Mouse (Mus musculus): ENCODE data around the gene Dennd5b. TPM values are rescaled to one million over a fixed set of nuclear protein-coding genes. Genes with fewer than 3 reads are reported as not detected.
A peak's percentile ranks its signal among the peaks of the same experiment; 100 is the strongest.

Dennd5b gene
- polyA plus RNA-seq, 1 experiment from 2014 or later: 11.3 TPM

DNA sequence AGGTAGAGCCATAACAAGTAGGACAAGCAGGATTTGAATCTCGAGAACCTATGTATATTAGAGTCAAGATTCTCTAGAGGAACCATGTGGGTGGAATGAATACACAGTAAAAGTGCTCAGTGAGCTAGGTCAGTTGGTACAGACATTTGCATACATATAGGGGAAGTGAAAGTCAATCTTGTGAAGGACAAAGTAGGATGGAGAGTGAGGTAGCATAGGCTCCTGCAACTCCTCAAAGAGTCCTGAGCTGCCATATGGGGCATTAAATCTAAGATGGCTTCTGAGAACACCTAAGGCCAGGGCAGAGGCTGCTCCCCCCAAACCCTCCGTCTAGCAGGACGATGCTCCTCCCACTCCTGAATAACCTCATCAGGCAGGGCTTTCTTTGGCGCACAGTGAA is 115.5 kb downstream of the Dennd5b start:
- no peak overlapping the region for H3K27ac ChIP-seq (replicated peaks in 1 of 2; ENCODE audit: control insufficient read depth in 1 of 2, insufficient read depth in 1 of 2, low read depth in 2 of 2, low read length in 2 of 2)
- H3K9me3 ChIP-seq (ENCODE audit: control insufficient read depth, low read length): no peaks in the 10 kb centered on the region
- 0 out of 2 replicates have a peak, but pooled peaks have one; percentile 31 for ATAC-seq (ENCODE audit: insufficient number of reproducible peaks, insufficient read depth, low FRiP score, low read depth)
- peaks cover 2% of the 10 kb centered on the region; the same call in 1 of the 2 replicates for H3K36me3 ChIP-seq (ENCODE audit: control insufficient read depth, insufficient read depth, low read length)
- H3K4me1 ChIP-seq (ENCODE audit: control insufficient read depth in 2 of 2, insufficient read depth in 2 of 2, low read length in 2 of 2): no peaks in the 10 kb centered on the region
- 76% methylated on average over 4 of the region's 4 CpGs for WGBS
- no peak overlapping the region for H3K4me2 ChIP-seq (ENCODE audit: low read length)
- no peak overlapping the region for H3K4me3 ChIP-seq (ENCODE audit: control insufficient read depth in 1 of 2, insufficient read depth in 1 of 2, low read depth in 1 of 2, low read length in 2 of 2)
- no peaks in the 10 kb centered on the region for H3K27me3 ChIP-seq (ENCODE audit: control insufficient read depth, insufficient read depth, low read length)
- H3K9ac ChIP-seq (ENCODE audit: low read length): no peak overlapping the region

DNA sequence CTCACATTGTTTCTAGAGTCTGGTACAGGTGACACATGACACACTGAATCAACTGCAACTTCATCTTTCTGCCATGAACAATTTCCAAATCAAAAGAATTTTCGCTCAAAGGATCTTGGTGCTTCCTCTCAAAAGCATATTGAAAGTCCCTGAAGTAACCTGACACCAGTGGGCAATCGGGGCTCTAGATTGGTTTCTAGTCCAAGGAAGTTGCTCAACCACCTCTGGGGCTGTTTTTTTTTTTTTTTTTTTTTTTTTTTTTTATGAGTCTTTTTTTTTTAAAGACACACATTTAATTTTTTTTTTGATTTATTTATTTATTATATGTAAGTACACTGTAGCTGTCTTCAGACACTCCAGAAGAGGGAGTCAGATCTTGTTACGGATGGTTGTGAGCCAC is 121.0 kb downstream of the Dennd5b start:
- no peak for ATAC-seq (ENCODE audit: insufficient number of reproducible peaks, insufficient read depth, low FRiP score, low read depth)
- Histone ChIP-seq H3K4me1 (ENCODE audit: control insufficient read depth in 2 of 2, insufficient read depth in 2 of 2, low read length in 2 of 2) (no peaks in the 10 kb centered on the region), H3K4me2 (ENCODE audit: low read length) (no peak overlapping the region), H3K27me3 (ENCODE audit: control insufficient read depth, insufficient read depth, low read length) (no peaks in the 10 kb centered on the region), H3K4me3 (ENCODE audit: control insufficient read depth in 1 of 2, insufficient read depth in 1 of 2, low read depth in 1 of 2, low read length in 2 of 2) (no peak overlapping the region), H3K9me3 (ENCODE audit: control insufficient read depth, low read length) (no peaks in the 10 kb centered on the region), H3K9ac (ENCODE audit: low read length) (no peak overlapping the region), H3K27ac (replicated peaks in 1 of 2; ENCODE audit: control insufficient read depth in 1 of 2, insufficient read depth in 1 of 2, low read depth in 2 of 2, low read length in 2 of 2) (no peak overlapping the region), H3K36me3 (ENCODE audit: control insufficient read depth, insufficient read depth, low read length) (no peaks in the 10 kb centered on the region)
- WGBS: 64% methylated on average over 2 of the region's 3 CpGs

DNA sequence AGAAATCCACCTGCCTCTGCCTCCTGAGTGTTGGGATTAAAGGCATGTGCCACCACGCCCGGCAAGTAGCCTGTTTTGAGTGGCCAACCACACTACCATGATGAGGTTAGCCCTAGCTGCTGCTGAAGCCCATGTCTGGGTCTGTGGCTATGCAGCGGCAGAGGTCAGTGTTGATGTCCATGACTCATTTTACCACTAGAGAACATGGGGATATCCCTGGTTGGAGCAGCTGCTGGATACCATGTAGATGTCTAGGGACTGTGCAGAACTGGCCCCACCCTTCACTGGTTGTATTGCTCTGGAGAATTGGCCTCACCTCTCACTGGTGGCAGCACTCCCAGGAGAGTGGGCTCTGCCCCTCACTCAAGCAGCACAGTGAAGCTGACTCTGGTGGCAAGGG is 126.4 kb downstream of the Dennd5b start:
- no peak for ATAC-seq (ENCODE audit: insufficient number of reproducible peaks, insufficient read depth, low FRiP score, low read depth)

DNA sequence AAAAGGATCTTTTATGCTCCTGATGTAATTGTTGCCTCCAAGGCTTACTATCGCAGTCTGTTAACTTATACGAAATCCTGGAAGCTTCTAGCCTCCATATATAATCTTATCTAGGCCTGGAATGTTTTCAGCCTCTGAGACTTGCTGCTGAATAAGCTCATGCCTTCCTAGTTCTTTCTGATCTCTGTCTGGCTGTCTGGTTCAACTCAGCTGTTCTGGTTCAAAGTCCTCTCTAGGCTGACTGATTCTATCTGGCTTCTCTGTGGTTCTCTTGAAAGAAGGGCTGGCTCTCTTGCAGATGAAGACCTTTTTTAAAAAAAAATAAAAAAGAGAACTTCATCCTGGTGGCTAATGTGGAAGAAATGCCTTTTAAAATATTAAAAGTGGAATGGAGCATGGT is 128.6 kb downstream of the Dennd5b start:
- no peak overlapping the region for H3K9ac ChIP-seq (ENCODE audit: low read length)
- H3K4me1 ChIP-seq (ENCODE audit: control insufficient read depth in 2 of 2, insufficient read depth in 2 of 2, low read length in 2 of 2): peaks cover 9 to 17% of the 10 kb centered on the region in 2 experiments
- H3K4me3 ChIP-seq (ENCODE audit: control insufficient read depth in 1 of 2, insufficient read depth in 1 of 2, low read depth in 1 of 2, low read length in 2 of 2): no peak overlapping the region
- no peak for ATAC-seq (ENCODE audit: insufficient number of reproducible peaks, insufficient read depth, low FRiP score, low read depth)
- H3K27ac ChIP-seq (replicated peaks in 1 of 2; ENCODE audit: control insufficient read depth in 1 of 2, insufficient read depth in 1 of 2, low read depth in 2 of 2, low read length in 2 of 2): no peak overlapping the region
- no peak overlapping the region for H3K4me2 ChIP-seq (ENCODE audit: low read length)
- 19% methylated on average over 2 of the region's 2 CpGs for WGBS
- H3K36me3 ChIP-seq (ENCODE audit: control insufficient read depth, insufficient read depth, low read length): no peaks in the 10 kb centered on the region
- H3K9me3 ChIP-seq (ENCODE audit: control insufficient read depth, low read length): no peaks in the 10 kb centered on the region
- no peaks in the 10 kb centered on the region for H3K27me3 ChIP-seq (ENCODE audit: control insufficient read depth, insufficient read depth, low read length)

More for the DNA sequence above, 126.4 kb downstream of the Dennd5b start:
- Histone ChIP-seq H3K4me1 (ENCODE audit: control insufficient read depth in 2 of 2, insufficient read depth in 2 of 2, low read length in 2 of 2) (peaks cover 9 to 17% of the 10 kb centered on the region in 2 experiments), H3K4me2 (ENCODE audit: low read length) (no peak overlapping the region), H3K9me3 (ENCODE audit: control insufficient read depth, low read length) (no peaks in the 10 kb centered on the region), H3K4me3 (ENCODE audit: control insufficient read depth in 1 of 2, insufficient read depth in 1 of 2, low read depth in 1 of 2, low read length in 2 of 2) (no peak overlapping the region), H3K27ac (replicated peaks in 1 of 2; ENCODE audit: control insufficient read depth in 1 of 2, insufficient read depth in 1 of 2, low read depth in 2 of 2, low read length in 2 of 2) (no peak overlapping the region), H3K9ac (ENCODE audit: low read length) (no peak overlapping the region), H3K36me3 (ENCODE audit: control insufficient read depth, insufficient read depth, low read length) (no peaks in the 10 kb centered on the region), H3K27me3 (ENCODE audit: control insufficient read depth, insufficient read depth, low read length) (no peaks in the 10 kb centered on the region)
- 95% methylated on average over 3 of the region's 3 CpGs for WGBS

DNA sequence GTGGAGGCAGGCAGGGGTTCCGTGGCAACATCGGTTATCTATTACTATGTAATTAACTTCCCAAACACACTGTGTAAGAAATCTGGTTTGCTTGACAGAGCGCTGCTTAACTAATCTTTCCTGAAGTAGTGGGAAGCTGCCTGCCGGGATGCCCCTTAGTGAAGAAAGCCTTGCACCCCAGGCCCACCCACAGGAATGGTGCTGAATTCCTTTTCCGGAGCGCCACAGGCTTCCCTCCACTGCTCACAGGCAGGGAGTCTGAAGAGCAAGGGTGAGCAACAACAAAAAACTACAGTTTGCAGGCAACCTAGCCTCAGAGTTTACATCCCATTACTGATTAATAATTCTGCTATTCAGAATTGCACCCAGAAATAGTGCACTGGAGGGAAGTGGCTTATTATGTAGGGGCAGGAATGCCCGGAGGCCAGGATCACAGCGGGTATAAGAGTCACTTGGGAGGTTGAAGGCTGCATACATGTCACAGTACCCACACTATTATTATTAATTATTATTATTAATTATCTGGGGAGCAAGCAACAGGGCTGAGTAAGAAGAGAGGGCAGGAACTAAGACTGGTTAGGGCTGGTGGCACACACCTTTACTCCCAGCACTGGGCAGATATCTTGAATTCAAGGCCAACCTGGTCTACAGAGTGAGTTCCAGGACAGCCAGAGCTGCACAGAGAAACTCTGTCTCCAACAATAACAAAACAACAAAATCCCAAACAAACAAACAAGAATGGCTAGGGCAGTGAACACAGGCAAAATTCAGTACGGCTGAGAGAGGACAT is 129.2 kb downstream of the Dennd5b start:
- Histone ChIP-seq H3K9ac (ENCODE audit: low read length) (peak overlapping the region; percentile 34; the same call in 1 of the 2 replicates), H3K9me3 (ENCODE audit: control insufficient read depth, low read length) (no peaks in the 10 kb centered on the region), H3K4me3 (ENCODE audit: control insufficient read depth in 1 of 2, insufficient read depth in 1 of 2, low read depth in 1 of 2, low read length in 2 of 2) (no peak overlapping the region; a peak in 1 of 4 replicates), H3K27me3 (ENCODE audit: control insufficient read depth, insufficient read depth, low read length) (no peaks in the 10 kb centered on the region), H3K4me2 (ENCODE audit: low read length) (peak overlapping the region; percentile 52), H3K4me1 (ENCODE audit: control insufficient read depth in 2 of 2, insufficient read depth in 2 of 2, low read length in 2 of 2) (peaks cover 9 to 17% of the 10 kb centered on the region in 2 experiments), H3K27ac (replicated peaks in 1 of 2; ENCODE audit: control insufficient read depth in 1 of 2, insufficient read depth in 1 of 2, low read depth in 2 of 2, low read length in 2 of 2) (peak overlapping the region in 1 of 2 experiments; percentile 41; a peak in 1 of 4 replicates), H3K36me3 (ENCODE audit: control insufficient read depth, insufficient read depth, low read length) (no peaks in the 10 kb centered on the region)
- 14% methylated on average over 9 of the region's 9 CpGs for WGBS
- no peak for ATAC-seq (ENCODE audit: insufficient number of reproducible peaks, insufficient read depth, low FRiP score, low read depth)

DNA sequence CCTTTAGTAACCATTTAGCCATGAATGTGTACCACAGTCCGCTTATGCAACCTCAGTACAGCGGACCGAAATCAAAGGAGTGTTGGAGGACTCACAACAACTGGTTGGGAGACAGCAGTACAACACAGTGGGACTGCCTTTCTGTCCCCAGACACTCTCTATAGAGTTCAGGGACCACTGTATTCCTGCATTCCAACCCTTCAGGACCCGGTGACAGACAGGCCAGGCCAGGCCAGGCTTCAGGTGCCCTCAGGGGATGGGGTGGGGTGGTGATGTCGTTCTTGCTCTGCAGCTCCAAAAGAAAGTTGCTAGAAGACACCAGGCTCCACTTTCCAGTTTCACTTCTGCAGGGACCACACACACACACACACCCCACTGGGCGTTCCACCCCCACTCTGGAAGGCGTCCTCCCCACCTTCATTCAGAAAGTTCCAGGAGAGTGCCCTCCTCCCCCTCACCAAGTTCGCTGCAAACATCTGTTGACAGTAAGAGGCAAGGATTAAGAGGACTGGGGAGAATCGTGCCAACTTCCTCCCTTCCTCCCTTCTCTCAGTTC is 130.0 kb downstream of the Dennd5b start:
- 35% methylated on average over 9 of the region's 9 CpGs for WGBS
- peak overlapping the region; percentile 34; the same call in 1 of the 2 replicates for H3K9ac ChIP-seq (ENCODE audit: low read length)
- H3K4me2 ChIP-seq (ENCODE audit: low read length): peak overlapping the region; percentile 52
- peaks cover 9 to 17% of the 10 kb centered on the region in 2 experiments for H3K4me1 ChIP-seq (ENCODE audit: control insufficient read depth in 2 of 2, insufficient read depth in 2 of 2, low read length in 2 of 2)
- H3K36me3 ChIP-seq (ENCODE audit: control insufficient read depth, insufficient read depth, low read length): no peaks in the 10 kb centered on the region
- no peak for ATAC-seq (ENCODE audit: insufficient number of reproducible peaks, insufficient read depth, low FRiP score, low read depth)
- no peaks in the 10 kb centered on the region for H3K27me3 ChIP-seq (ENCODE audit: control insufficient read depth, insufficient read depth, low read length)
- H3K27ac ChIP-seq (replicated peaks in 1 of 2; ENCODE audit: control insufficient read depth in 1 of 2, insufficient read depth in 1 of 2, low read depth in 2 of 2, low read length in 2 of 2): peak overlapping the region in 1 of 2 experiments; percentile 41; a peak in 1 of 4 replicates
- H3K9me3 ChIP-seq (ENCODE audit: control insufficient read depth, low read length): no peaks in the 10 kb centered on the region
- no peak overlapping the region for H3K4me3 ChIP-seq (ENCODE audit: control insufficient read depth in 1 of 2, insufficient read depth in 1 of 2, low read depth in 1 of 2, low read length in 2 of 2)

DNA sequence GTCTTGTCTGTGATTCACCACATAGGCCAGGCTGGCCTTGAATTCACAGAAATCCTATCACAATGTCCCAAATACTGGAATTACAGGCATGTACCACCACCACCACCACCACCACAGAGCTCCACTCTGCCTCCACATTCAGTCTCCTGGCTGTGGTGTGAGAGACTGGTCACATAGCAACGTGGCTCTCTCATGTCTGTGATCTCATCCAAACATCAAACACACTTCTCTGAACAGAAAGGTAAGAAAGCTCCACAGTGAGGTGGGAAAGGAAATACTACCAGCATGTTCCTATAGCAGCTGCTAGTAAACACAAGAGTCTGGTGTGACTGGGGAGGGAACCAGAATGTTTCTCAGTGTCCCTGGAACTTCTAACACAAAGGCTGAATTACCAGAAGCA is 140.2 kb downstream of the Dennd5b start:
- Histone ChIP-seq H3K9me3 (ENCODE audit: control insufficient read depth, low read length) (no peaks in the 10 kb centered on the region), H3K9ac (ENCODE audit: low read length) (no peak overlapping the region), H3K27me3 (ENCODE audit: control insufficient read depth, insufficient read depth, low read length) (no peaks in the 10 kb centered on the region), H3K36me3 (ENCODE audit: control insufficient read depth, insufficient read depth, low read length) (no peaks in the 10 kb centered on the region), H3K4me3 (ENCODE audit: control insufficient read depth in 1 of 2, insufficient read depth in 1 of 2, low read depth in 1 of 2, low read length in 2 of 2) (no peak overlapping the region), H3K4me2 (ENCODE audit: low read length) (no peak overlapping the region), H3K27ac (replicated peaks in 1 of 2; ENCODE audit: control insufficient read depth in 1 of 2, insufficient read depth in 1 of 2, low read depth in 2 of 2, low read length in 2 of 2) (no peak overlapping the region), H3K4me1 (ENCODE audit: control insufficient read depth in 2 of 2, insufficient read depth in 2 of 2, low read length in 2 of 2) (no peaks in the 10 kb centered on the region; a peak in 1 of 4 replicates)
- no peak for ATAC-seq (ENCODE audit: insufficient number of reproducible peaks, insufficient read depth, low FRiP score, low read depth)
- WGBS: 26% methylated on average over 1 of the region's 1 CpGs
